Comparison of ENCODE assay signal across 8 mouse cellular contexts in the genomic region with DNA sequence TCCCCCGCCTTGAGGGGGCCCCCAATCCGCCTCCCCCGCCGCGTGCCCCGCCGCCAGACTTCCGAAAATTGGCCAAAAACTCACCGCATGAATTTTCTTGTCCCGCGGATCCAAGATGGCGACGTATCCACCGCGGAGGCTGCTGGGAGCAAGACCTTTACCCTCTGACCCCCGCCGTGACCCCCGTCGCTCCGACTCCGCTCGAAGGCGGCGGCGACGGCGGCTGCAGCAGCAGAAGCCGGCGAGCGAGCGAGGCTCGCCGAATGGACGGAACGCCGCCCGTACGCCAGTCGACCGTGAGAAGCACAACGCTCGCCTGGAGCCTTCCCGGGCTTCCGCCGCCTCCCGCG. TPM values are rescaled to one million over a fixed set of nuclear protein-coding genes. Genes with fewer than 3 reads are reported as not detected.
DNase-seq lines count a peak whose midpoint lies in the region; ATAC-seq lines count a peak whose summit lies in the region.

A gene (minus strand): TSS at position 143 of the 350 bp plus-strand sequence.

- H3K9me3 ChIP-seq in megakaryocyte, embryonic 14.5 days = no peaks in the 10 kb centered on the region

- H3K4me3 ChIP-seq in megakaryocyte, embryonic 14.5 days (replicated peaks) = peak within 1 kb of the TSS; percentile 95

- DNase-seq in ZHBTc4 (ENCODE audit: low read depth, low spot score) = peak; percentile 95
- DNase-seq in gastrocnemius, adult 8-10 months (ENCODE audit: low spot score in 2 of 2) = peak; percentile 82 to 83
- peak; percentile 52 for DNase-seq in hindlimb bud, embryonic 11.5 days (ENCODE audit: extremely low spot score, low read depth, low spot score)
- DNase-seq in left cerebral cortex, adult 8-10 months (ENCODE audit: low spot score in 2 of 2) = peak; percentile 88 to 90
- DNase-seq in right cerebral cortex, postnatal 10 days (ENCODE audit: low spot score in 2 of 2) = peak; percentile 96
- DNase-seq in urinary bladder, postnatal 25 days (ENCODE audit: low spot score) = peak; percentile 89

- peaks cover 26% of the 10 kb centered on the region for H3K36me3 ChIP-seq in megakaryocyte, embryonic 14.5 days (replicated peaks; ENCODE audit: low read length)

- peaks cover 26% of the 10 kb centered on the region for H3K4me1 ChIP-seq in megakaryocyte, embryonic 14.5 days

- ATAC-seq in common myeloid progenitor, adult 5-6 weeks (replicated peaks; ENCODE audit: low read depth, poor library complexity, severe bottlenecking) = peak; percentile 66

- no peaks in the 10 kb centered on the region for H3K27me3 ChIP-seq in megakaryocyte, embryonic 14.5 days (replicated peaks)

RNA-seq across cellular contexts. Expression of the gene that starts here (rescaled TPM):
- 142 and 172 TPM in 2 replicates for total RNA-seq in common myeloid progenitor, adult 5-6 weeks (2017)
- 10 to 100 TPM; 24.7 to 28.5 (median 27.5) TPM for total RNA-seq in gastrocnemius, adult 8-10 months (2022)
- 10 to 100 TPM; 59.7 to 64.9 (median 61.3) TPM for total RNA-seq in left cerebral cortex, adult 8-10 months (2022)
- polyA plus RNA-seq in megakaryocyte, embryonic 14.5 days (2012; ENCODE audit: insufficient read depth, low replicate concordance) = 4.9 TPM in 1 of 2 replicates, not detected in the other

Comparison
In these comparisons a context has a peak if more than half of its experiments do, and no peak if none do; other contexts are left out.
1. Peak in every context shown above with its lines: DNase-seq, ATAC-seq and H3K4me3 ChIP-seq.